Mouse (Mus musculus): ENCODE data around the gene Nos1ap.

DNA sequence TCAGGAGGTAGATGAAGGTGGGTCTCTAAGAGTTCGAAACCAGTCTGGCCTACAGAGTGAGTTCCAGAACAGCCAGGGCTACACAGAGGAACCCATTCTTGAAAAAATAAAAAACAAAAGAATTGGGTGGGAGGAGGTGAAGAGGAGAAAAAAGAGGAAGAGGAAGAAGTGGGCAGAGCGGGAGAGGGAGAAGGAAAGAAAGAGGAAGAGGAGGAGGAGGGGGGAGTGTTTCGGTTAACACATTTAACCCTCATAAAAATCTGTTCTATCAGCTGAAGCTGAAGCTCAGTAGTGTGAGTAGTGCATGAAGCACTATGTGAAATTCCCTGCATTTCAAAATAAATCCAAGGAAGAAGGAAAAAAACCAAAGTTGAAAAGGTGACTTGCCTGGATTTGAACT lies 24.7 kb downstream of the Nos1ap start:
- TF ChIP-seq CTCF (IDR thresholded peaks at IDR 0.05; ENCODE audit: low read depth) (no peak), EP300 (optimal IDR thresholded peaks at IDR 0.05) (no peak)
